Mouse (Mus musculus): ENCODE measurements around the gene Has1.
A peak's percentile ranks its signal among the peaks of the same experiment; 100 is the strongest.

Has1 gene

GRCm38 (mm10) chr17:17855064-17855838 lies at the start of gene Has1:
Gene Has1 (minus strand): TSS chr17:17855205.
- DNase-seq (ENCODE audit: low spot score) = no peak

DNA sequence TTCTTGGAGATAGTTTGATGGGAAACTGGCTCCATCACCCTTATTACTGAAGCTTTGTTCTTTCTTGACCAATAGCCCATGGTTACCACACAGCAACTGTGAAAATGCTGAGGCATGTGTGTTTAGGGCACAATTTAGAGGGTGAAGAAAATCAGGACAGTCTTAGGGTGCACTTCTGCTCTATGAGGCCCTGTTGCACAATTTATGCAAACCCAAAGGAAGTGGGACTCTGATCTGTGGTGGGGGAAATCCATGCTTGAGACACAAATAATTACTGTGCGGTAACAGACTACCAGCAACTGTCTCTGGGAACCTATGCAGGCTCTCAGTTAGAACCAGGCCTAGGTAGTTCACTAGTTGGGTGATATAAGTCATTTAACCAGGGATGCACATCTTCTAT lies 45.8 kb upstream of the Has1 start:
- DNase-seq (ENCODE audit: low spot score) = no peak

GRCm38 (mm10) chr17:17899268-17899667 lies 44.3 kb upstream of the Has1 start:
- peak; percentile 30 for DNase-seq (ENCODE audit: low spot score)

DNA sequence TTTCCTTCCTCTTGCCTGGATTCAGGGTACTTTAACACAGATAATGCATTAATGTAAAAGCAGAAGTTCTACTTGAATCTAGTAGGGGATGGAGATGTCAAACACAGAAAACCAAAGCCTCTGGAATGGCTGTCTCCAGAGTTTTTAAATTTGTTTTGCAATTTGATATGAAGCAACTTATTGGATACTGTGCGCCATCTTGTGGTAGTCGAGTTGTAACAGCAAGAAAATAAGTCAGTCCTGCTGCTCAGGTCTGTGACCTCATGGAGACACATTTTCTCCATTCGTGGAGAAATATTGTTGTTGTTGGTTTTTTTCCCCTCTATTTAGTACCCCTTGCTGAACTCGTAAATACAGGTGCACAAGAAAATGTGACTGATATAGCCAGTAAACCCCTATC lies 41.0 kb upstream of the Has1 start:
- DNase-seq (ENCODE audit: low spot score) = peak; percentile 79

DNA sequence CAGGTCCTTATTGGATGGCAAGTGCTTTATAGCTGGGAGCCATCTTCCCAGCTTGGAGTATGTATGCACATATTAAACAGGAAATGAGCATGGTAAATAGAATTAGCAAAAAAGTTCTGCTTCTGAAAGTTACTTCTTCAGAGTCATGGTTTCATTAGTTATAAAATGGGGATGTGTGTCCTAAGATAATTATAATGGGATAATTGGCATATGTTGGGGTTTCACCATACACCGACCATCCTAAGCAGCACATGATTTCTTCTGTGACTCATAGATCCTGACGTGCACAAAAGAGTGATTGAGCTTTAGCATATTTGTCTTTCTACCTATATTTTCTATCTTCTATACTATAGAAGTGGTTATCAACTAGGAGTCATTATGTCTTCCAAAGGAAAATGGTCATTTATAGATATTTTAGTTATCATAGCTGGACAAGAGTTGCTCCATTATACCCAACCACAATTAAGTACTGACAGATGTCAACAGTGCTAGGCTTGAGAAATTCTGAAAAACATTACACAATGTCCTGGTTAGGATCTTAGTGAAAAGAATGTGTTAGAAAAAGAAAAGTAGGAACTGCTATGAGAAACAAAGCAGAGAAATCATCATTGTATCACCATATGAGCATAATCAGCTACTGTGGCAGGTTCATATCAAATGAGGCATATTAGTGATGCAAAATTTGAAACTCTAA lies 34.9 kb upstream of the Has1 start:
- no peak for DNase-seq (ENCODE audit: low spot score)

GRCm38 (mm10) chr17:17887774-17888248 lies 32.8 kb upstream of the Has1 start, which contains the start of the genes Fpr2 and Fpr3:
Gene Fpr2 (plus strand): TSS chr17:17887824.
Gene Fpr3 (plus strand): TSS chr17:17887852.
- DNase-seq (ENCODE audit: low spot score) = no peak

- DNase-seq (ENCODE audit: low spot score) = no peak
Observed at GRCm38 (mm10) chr17:17883840-17884239, 28.8 kb upstream of the Has1 start, which contains the start of gene Fpr1. Gene Fpr1 (minus strand): TSS chr17:17883940.

DNA sequence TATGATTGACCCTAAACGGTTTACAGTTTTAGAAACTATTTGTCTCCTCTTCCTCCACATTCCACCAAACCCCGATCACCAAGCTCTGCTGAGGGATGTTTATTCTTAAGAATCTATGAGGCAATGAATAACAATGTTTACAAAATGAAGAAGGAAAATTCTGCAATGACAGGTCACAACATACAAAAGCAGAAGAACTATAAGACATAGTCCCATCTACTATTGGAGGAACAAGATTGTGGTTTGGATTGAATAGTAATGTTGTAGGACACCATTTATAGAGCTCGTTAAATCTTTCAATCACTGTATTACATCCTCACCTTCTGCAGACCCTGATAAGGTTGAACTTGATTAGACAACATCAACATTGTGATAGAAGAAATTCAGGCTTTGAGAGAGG lies 27.7 kb upstream of the Has1 start:
- DNase-seq (ENCODE audit: low spot score) = no peak

DNA sequence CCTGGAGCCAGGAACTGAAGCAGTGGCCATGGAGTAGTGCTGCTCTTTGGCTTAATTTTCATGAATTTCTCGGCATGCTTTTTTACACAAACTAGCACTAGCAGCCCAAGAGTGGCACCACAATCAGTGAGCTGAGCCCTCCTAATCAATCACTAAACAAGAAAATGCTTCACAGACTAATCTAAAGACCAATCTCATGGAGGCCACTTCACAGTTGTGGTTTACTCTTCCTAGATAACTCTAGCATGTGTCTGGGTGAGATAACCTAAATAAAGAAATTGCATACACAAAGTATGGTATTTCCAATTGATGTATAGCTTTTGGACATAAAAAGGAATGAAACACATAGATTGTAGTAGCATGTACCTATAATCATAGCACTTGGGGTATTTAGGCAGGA lies 24.3 kb upstream of the Has1 start:
- DNase-seq (ENCODE audit: low spot score) = no peak

DNA sequence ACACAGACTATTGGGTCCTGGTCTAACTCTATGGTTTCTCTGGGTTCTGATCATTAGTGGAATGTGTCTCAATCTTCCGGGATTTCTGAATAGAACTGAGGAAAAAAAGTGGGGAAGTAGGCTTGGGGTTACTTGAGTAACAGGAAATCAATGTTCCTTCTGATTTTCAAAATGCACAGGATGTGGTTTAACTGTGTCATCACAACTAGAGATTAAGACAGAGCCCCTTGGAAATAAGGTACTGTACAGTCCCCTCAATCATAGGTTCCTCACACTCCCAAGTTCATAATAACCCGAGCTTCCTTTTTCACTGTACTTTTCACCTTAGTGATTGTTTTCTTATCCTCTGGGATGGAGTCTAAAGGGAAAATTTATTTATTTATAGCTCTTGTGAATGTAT lies 16.7 kb upstream of the Has1 start:
- no peak for DNase-seq (ENCODE audit: low spot score)

GRCm38 (mm10) chr17:17870892-17871550 lies 16.0 kb upstream of the Has1 start:
- DNase-seq (ENCODE audit: low spot score) = no peak

- DNase-seq (ENCODE audit: low spot score) = no peak
Observed at GRCm38 (mm10) chr17:17866801-17867469, 11.9 kb upstream of the Has1 start.

DNA sequence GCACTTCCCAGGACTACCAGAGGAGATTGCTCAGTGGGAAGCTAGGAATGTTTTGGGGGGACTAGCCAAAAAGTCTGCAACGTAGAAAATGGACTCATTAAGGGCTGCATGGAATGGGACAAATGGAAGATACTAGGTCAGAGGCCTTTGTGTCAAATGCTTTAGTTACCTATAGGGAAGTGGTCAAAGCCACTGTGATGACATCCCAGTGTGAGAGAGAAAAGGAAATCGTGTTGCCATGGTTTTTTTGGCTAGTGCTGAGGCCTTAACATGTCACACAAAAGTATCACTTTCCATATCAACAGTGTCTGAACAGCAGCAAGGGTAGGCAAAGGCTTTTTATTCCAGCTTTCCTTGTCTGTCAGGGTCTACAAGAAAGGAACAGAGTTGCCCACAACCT lies 10.2 kb upstream of the Has1 start:
- DNase-seq (ENCODE audit: low spot score) = no peak

GRCm38 (mm10) chr17:17862360-17862759 lies 7.4 kb upstream of the Has1 start:
- no peak for DNase-seq (ENCODE audit: low spot score)

DNA sequence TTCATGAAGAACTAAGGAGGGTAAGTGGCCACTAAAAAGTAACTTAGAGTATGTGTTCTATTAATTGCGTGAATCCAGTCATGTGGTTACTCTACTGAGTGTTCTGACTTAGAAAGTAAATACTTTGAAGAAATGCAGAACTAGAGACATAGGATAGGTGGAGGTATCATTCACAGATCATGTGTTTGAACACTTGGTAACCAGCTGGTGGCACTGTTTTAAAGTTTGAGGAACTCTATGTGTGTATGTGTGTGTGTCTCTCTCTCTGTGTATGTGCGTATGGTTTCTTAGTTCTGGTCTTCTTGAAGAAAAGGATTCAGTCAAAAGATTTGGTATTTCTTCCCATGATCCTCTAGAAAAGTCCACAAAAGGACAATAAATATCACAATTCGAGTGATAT lies 5.1 kb upstream of the Has1 start:
- no peak for DNase-seq (ENCODE audit: low spot score)

DNA sequence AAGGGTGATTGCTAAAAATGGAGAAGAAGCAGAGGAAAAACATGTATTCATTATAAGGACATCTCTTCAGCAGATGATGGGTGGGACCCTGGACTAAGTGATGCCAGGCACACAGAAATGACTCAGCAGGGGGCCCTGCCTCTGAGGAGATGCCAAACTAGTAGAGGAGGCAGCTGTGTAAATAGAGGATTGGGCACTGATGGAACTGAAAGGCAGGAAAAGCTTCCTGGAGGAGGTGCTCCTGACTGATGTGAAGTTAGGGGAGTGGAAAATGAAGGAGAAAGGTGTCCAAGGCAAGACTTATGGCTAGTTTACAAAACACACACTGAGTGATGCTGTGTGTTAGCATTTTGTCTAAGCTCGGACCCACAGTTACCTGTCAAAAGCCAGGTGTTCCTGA lies 2.4 kb upstream of the Has1 start:
- no peak for DNase-seq (ENCODE audit: low spot score)

- DNase-seq (ENCODE audit: low spot score) = no peak
Observed at GRCm38 (mm10) chr17:17856612-17857011, 1.6 kb upstream of the Has1 start.

DNA sequence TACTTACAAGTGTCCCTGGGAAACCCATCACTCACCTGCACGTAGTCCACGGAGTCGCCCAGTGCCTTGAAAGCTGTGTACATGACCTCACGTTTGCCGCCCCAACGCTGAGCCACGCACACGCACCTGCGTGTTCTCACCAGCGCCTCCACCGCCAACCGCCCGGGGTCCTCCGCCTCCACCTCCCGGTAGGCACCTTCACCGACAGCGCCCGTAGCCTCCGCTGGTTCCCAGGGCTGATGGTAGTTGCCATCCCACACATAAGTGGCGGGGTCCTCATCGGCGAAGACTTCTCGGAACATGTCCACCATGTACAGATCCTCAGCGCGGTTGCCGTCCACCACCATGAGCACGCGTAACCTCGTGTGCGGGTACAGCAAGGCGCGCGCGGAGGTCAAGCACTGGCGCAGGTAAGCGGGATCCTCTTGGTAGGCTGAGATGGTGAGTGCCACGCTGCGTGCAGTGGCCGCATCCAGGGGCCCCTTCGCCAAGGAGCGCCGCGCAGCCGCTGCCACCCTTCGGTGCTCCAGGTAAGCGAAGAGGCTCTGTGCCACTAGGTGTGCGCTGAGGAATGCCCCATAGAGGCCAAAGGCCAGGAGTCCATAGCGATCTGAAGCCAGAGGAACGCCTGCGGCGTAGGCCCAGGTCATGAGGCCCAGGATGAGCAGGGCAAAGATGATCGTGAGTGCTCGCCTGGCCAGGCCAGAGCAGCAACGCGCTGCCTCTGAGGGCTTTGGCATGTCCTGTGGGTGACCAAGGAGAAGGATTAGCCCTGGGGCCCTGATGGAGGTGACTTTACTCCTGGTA lies 4.9 kb downstream of the Has1 start:
- DNase-seq (ENCODE audit: low spot score) = no peak

- no peak for DNase-seq (ENCODE audit: low spot score)
Observed at GRCm38 (mm10) chr17:17848988-17849387, 6.0 kb downstream of the Has1 start.

- DNase-seq (ENCODE audit: low spot score) = no peak
Observed at GRCm38 (mm10) chr17:17845187-17846027, 9.6 kb downstream of the Has1 start.

Measured in embryo, embryonic 10.5 days (tissue).